25 mouse cellular contexts compared by ENCODE assay signal in the genomic region with DNA sequence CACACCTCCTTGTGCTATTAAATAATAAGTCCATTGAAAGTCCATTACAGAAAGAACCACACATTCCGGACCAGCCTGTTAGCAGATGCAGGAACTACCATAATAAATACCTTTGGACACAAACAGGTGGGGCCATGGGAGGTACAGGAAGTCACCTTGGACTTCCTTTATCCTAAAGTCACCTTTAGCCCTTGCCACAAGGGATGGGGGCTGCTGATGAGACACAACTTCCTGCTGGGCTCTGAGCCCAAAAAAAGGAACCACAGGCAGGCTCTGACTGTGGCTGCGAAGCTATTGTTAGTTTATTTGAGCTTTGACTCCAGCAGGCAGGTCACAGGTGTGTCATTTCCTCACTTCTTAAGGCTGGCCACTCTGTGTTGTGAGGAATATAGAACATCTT. TPM values are rescaled to one million over a fixed set of nuclear protein-coding genes. Genes with fewer than 3 reads are reported as not detected.
DNase-seq lines count a peak whose midpoint lies in the region; ATAC-seq and TF ChIP-seq lines count a peak whose summit lies in the region.
"Had no signal": no experiment of that assay in that cellular context is flagged by ENCODE, and none has a peak within 500 bp of the region (broad histone marks: within the 10 kb centered on the region; RNA-seq: fewer than 3 reads in every experiment).

No protein-coding gene starts in this region.

- peak; percentile 78 for ATAC-seq in intestine, embryonic 16.5 days
- ATAC-seq in midbrain, embryonic 15.5 days (replicated peaks), result no peak
- no peak for ATAC-seq in forebrain, embryonic 11.5 days (replicated peaks; ENCODE audit: low FRiP score)
- ATAC-seq in hindbrain, embryonic 11.5 days (ENCODE audit: low FRiP score), result no peak
- ATAC-seq: forebrain, embryonic 15.5 days had no signal

- H3K9ac ChIP-seq in ES-E14 (ENCODE audit: insufficient read depth, low read depth, low read length, poor library complexity, severe bottlenecking), result no peak overlapping the region
- H3K9ac ChIP-seq in intestine, embryonic 16.5 days (ENCODE audit: low read depth, low read length), result no peak overlapping the region
- no peak overlapping the region for H3K9ac ChIP-seq in midbrain, embryonic 15.5 days
- no peak overlapping the region for H3K9ac ChIP-seq in forebrain, embryonic 11.5 days (ENCODE audit: low read length)
- no peak overlapping the region for H3K9ac ChIP-seq in hindbrain, embryonic 11.5 days (ENCODE audit: low read depth, low read length)
- H3K9ac ChIP-seq: embryonic facial prominence, embryonic 15.5 days; forebrain, embryonic 15.5 days; limb, embryonic 15.5 days; liver, embryonic 14.5 days; lung, embryonic 15.5 days had no signal

- H3K27ac ChIP-seq in ES-E14 (ENCODE audit: insufficient read depth, low read depth, low read length, poor library complexity, severe bottlenecking), result peak overlapping the region; percentile 57; the same call in 1 of the 2 replicates
- no peak overlapping the region for H3K27ac ChIP-seq in intestine, embryonic 16.5 days (ENCODE audit: low read length)
- H3K27ac ChIP-seq in midbrain, embryonic 15.5 days, result no peak overlapping the region
- no peak overlapping the region for H3K27ac ChIP-seq in forebrain, embryonic 11.5 days (ENCODE audit: low read depth, low read length)
- no peak overlapping the region for H3K27ac ChIP-seq in hindbrain, embryonic 11.5 days (ENCODE audit: low read depth, low read length)
- H3K27ac ChIP-seq: embryonic facial prominence, embryonic 15.5 days; forebrain, embryonic 15.5 days; heart, embryonic 10.5 days; hindbrain, embryonic 10.5 days; limb, embryonic 15.5 days; liver, embryonic 14.5 days; lung, embryonic 15.5 days; midbrain, embryonic 10.5 days had no signal

- peak overlapping the region; percentile 50; the same call in 1 of the 2 replicates for H3K4me3 ChIP-seq in E14TG2a.4 (replicated peaks; ENCODE audit: low read length)
- H3K4me3 ChIP-seq in ES-E14 (ENCODE audit: insufficient read depth in 1 of 2, low read depth in 1 of 2, low read length in 2 of 2, poor library complexity in 1 of 2, severe bottlenecking in 1 of 2), result no peak overlapping the region
- no peak overlapping the region for H3K4me3 ChIP-seq in intestine, embryonic 16.5 days (ENCODE audit: low read length)
- no peak overlapping the region for H3K4me3 ChIP-seq in midbrain, embryonic 15.5 days
- H3K4me3 ChIP-seq in forebrain, embryonic 11.5 days (ENCODE audit: low read depth, low read length), result no peak overlapping the region
- H3K4me3 ChIP-seq in hindbrain, embryonic 11.5 days (ENCODE audit: low read depth, low read length), result no peak overlapping the region
- H3K4me3 ChIP-seq: embryonic facial prominence, embryonic 15.5 days; forebrain, embryonic 15.5 days; heart, embryonic 10.5 days; hindbrain, embryonic 10.5 days; limb, embryonic 15.5 days; lung, embryonic 15.5 days; midbrain, embryonic 10.5 days had no signal

- 37% methylated on average over 2 of the region's 2 CpGs for WGBS in intestine, embryonic 16.5 days
- 76% methylated on average over 2 of the region's 2 CpGs for WGBS in midbrain, embryonic 15.5 days
- 71% methylated on average over 2 of the region's 2 CpGs for WGBS in forebrain, embryonic 11.5 days
- 72% methylated on average over 2 of the region's 2 CpGs for WGBS in hindbrain, embryonic 11.5 days

- H3K36me3 ChIP-seq in E14TG2a.4 (ENCODE audit: insufficient read depth, low read length) (no peaks in the 10 kb centered on the region), ES-E14 (ENCODE audit: control insufficient read depth, insufficient read depth, low read length, poor library complexity, severe bottlenecking) (no peaks in the 10 kb centered on the region)
- H3K36me3 ChIP-seq in intestine, embryonic 16.5 days (ENCODE audit: control insufficient read depth, insufficient read depth, low read length), result no peaks in the 10 kb centered on the region
- no peaks in the 10 kb centered on the region for H3K36me3 ChIP-seq in splenic B cell, adult 2 months (ENCODE audit: control insufficient read depth, insufficient read depth, low read length, poor library complexity, severe bottlenecking)
- no peaks in the 10 kb centered on the region for H3K36me3 ChIP-seq in midbrain, embryonic 15.5 days (replicated peaks)
- no peaks in the 10 kb centered on the region for H3K36me3 ChIP-seq in forebrain, embryonic 11.5 days (ENCODE audit: control insufficient read depth, insufficient read depth, low read length)
- H3K36me3 ChIP-seq in hindbrain, embryonic 11.5 days (ENCODE audit: control insufficient read depth, insufficient read depth, low read length), result no peaks in the 10 kb centered on the region
- H3K36me3 ChIP-seq: embryonic facial prominence, embryonic 15.5 days; forebrain, embryonic 15.5 days; heart, embryonic 10.5 days; hindbrain, embryonic 10.5 days; limb, embryonic 15.5 days; lung, embryonic 15.5 days; midbrain, embryonic 10.5 days had no signal

- TF ChIP-seq CTCF in E14TG2a.4 (conservative IDR thresholded peaks at IDR 0.05; ENCODE audit: low read length), result no peak

- H3K27me3 ChIP-seq in E14TG2a.4 (ENCODE audit: insufficient read depth, low read length), result no peaks in the 10 kb centered on the region
- no peaks in the 10 kb centered on the region for H3K27me3 ChIP-seq in intestine, embryonic 16.5 days (replicated peaks; ENCODE audit: control insufficient read depth, insufficient read depth, low read length)
- no peaks in the 10 kb centered on the region for H3K27me3 ChIP-seq in splenic B cell, adult 2 months (ENCODE audit: control insufficient read depth, insufficient read depth, low read length, poor library complexity, severe bottlenecking)
- H3K27me3 ChIP-seq in midbrain, embryonic 15.5 days (replicated peaks), result no peaks in the 10 kb centered on the region
- no peaks in the 10 kb centered on the region for H3K27me3 ChIP-seq in forebrain, embryonic 11.5 days (ENCODE audit: control insufficient read depth, insufficient read depth, low read length)
- no peaks in the 10 kb centered on the region for H3K27me3 ChIP-seq in hindbrain, embryonic 11.5 days (ENCODE audit: control insufficient read depth, insufficient read depth, low read length)
- H3K27me3 ChIP-seq: embryonic facial prominence, embryonic 15.5 days; forebrain, embryonic 15.5 days; limb, embryonic 15.5 days; lung, embryonic 15.5 days had no signal

- H3K9me3 ChIP-seq in E14TG2a.4 (ENCODE audit: low read length) (no peaks in the 10 kb centered on the region), ES-E14 (ENCODE audit: control insufficient read depth, insufficient read depth, low read depth, low read length) (no peaks in the 10 kb centered on the region)
- no peaks in the 10 kb centered on the region for H3K9me3 ChIP-seq in intestine, embryonic 16.5 days (ENCODE audit: control insufficient read depth, low read length)
- H3K9me3 ChIP-seq in midbrain, embryonic 15.5 days, result no peaks in the 10 kb centered on the region
- no peaks in the 10 kb centered on the region for H3K9me3 ChIP-seq in forebrain, embryonic 11.5 days (ENCODE audit: control insufficient read depth, low read length)
- H3K9me3 ChIP-seq in hindbrain, embryonic 11.5 days (ENCODE audit: control insufficient read depth, low read length), result no peaks in the 10 kb centered on the region
- H3K9me3 ChIP-seq: embryonic facial prominence, embryonic 15.5 days; forebrain, embryonic 15.5 days; heart, embryonic 10.5 days; hindbrain, embryonic 10.5 days; limb, embryonic 15.5 days; lung, embryonic 15.5 days; midbrain, embryonic 10.5 days had no signal

- no peak for DNase-seq in ES-E14 (ENCODE audit: low read depth, low spot score)
- peak; percentile 8 for DNase-seq in splenic B cell, adult 2 months (ENCODE audit: low read depth, low spot score)
- DNase-seq in forebrain, embryonic 11.5 days (ENCODE audit: low spot score), result no peak
- no peak for DNase-seq in hindbrain, embryonic 11.5 days (ENCODE audit: low spot score)
- DNase-seq: adrenal gland, postnatal 36 days; cerebellum, adult 9-11 months; kidney, adult 9 months; kidney, postnatal 25 days; layer of hippocampus, adult 9-11 months; left cerebral cortex, postnatal 4 days; lung, postnatal 4 days; right cerebral cortex, adult 18-20 months; thymus, adult 18-20 months; thymus, postnatal 4 days had no signal

- in situ Hi-C loops in ES-E14 (cut with MboI; ENCODE audit: low sequenced_read_pairs in 2 of 2, unreplicated experiment in 2 of 2), result no loop called here

- peaks cover 42% of the 10 kb centered on the region for H3K4me1 ChIP-seq in E14TG2a.4 (replicated peaks; ENCODE audit: low read depth, low read length)
- H3K4me1 ChIP-seq in ES-E14 (ENCODE audit: control insufficient read depth in 2 of 2, insufficient read depth in 2 of 2, low read length in 2 of 2, poor library complexity in 1 of 2), result peaks cover 7 to 19% of the 10 kb centered on the region in 2 experiments; a peak in 3 of 4 replicates
- H3K4me1 ChIP-seq in intestine, embryonic 16.5 days (ENCODE audit: control insufficient read depth, insufficient read depth, low read length), result no peaks in the 10 kb centered on the region
- no peaks in the 10 kb centered on the region for H3K4me1 ChIP-seq in midbrain, embryonic 15.5 days
- H3K4me1 ChIP-seq in forebrain, embryonic 11.5 days (replicated peaks; ENCODE audit: control insufficient read depth, insufficient read depth, low read length), result no peaks in the 10 kb centered on the region
- H3K4me1 ChIP-seq in hindbrain, embryonic 11.5 days (replicated peaks; ENCODE audit: control insufficient read depth, insufficient read depth, low read length), result no peaks in the 10 kb centered on the region
- H3K4me1 ChIP-seq: embryonic facial prominence, embryonic 15.5 days; forebrain, embryonic 15.5 days; heart, embryonic 10.5 days; hindbrain, embryonic 10.5 days; limb, embryonic 15.5 days; lung, embryonic 15.5 days; midbrain, embryonic 10.5 days had no signal

- no peak overlapping the region for H3K4me2 ChIP-seq in intestine, embryonic 16.5 days (ENCODE audit: low read depth, low read length)
- H3K4me2 ChIP-seq in midbrain, embryonic 15.5 days, result no peak overlapping the region
- H3K4me2 ChIP-seq in forebrain, embryonic 11.5 days (ENCODE audit: low read depth, low read length, severe bottlenecking), result no peak overlapping the region
- no peak overlapping the region for H3K4me2 ChIP-seq in hindbrain, embryonic 11.5 days (replicated peaks; ENCODE audit: low read depth, low read length)
- H3K4me2 ChIP-seq: embryonic facial prominence, embryonic 15.5 days; forebrain, embryonic 15.5 days; limb, embryonic 15.5 days; lung, embryonic 15.5 days had no signal

TF ChIP-seq in ES-E14, 5 proteins besides CTCF, POLR2A, EP300 and RAD21 (continues in another document):
- no peak for TF ChIP-seq ZNF384 (IDR thresholded peaks at IDR 0.05; ENCODE audit: low read depth, low read length)
- TF ChIP-seq CHD2 (IDR thresholded peaks at IDR 0.05; ENCODE audit: low read depth, low read length), result no peak
- no peak for TF ChIP-seq HCFC1 (IDR thresholded peaks at IDR 0.05; ENCODE audit: borderline replicate concordance, insufficient read depth, low read length)
- no peak for TF ChIP-seq MAFK (IDR thresholded peaks at IDR 0.05; ENCODE audit: insufficient read depth, low read depth, low read length)

RNA-seq across cellular contexts. Expression of gene Lmtk2, which starts 13.7 kb away (rescaled TPM):
- total RNA-seq in ES-E14 (2012; rRNA removed), result 61.2 and 93.0 TPM in 2 replicates
- 4.8 and 5.4 TPM in 2 replicates for polyA plus RNA-seq in intestine, embryonic 16.5 days (2015; fragmentation: Nextera tagmentation; extraction: Ambion mirVana)
- 10.1 and 10.4 TPM in 2 replicates for polyA plus RNA-seq in midbrain, embryonic 15.5 days (2015; fragmentation: Nextera tagmentation; extraction: Ambion mirVana)
- polyA plus RNA-seq in forebrain, embryonic 11.5 days (2014; fragmentation: Nextera tagmentation; extraction: Ambion mirVana), result 7.8 and 8.3 TPM in 2 replicates
- 5.6 and 5.8 TPM in 2 replicates for polyA plus RNA-seq in hindbrain, embryonic 11.5 days (2014; fragmentation: Nextera tagmentation; extraction: Ambion mirVana)
